Mouse (Mus musculus) E14TG2a.4 (cell line): ENCODE measurements around the gene Tiparp.

Experiments
- CTCF ChIP-seq: conservative IDR thresholded peaks from 2 replicates; pipeline ENCODE4 v1.5.1; 2014; ENCODE audit warnings: low read length
- NANOG ChIP-seq: IDR thresholded peaks from 2 replicates; pipeline ENCODE4 v1.6.1; 2014; ENCODE audit warnings: borderline replicate concordance, low read length, mixed read lengths

GRCm38 (mm10) chr3:65599151-65599550 is 70.9 kb downstream of the Tiparp start:
- TF ChIP-seq CTCF (no peak), NANOG (no peak)
